Mouse (Mus musculus): Measurements from ENCODE around the gene B4gat1.

The B4gat1 gene

DNA sequence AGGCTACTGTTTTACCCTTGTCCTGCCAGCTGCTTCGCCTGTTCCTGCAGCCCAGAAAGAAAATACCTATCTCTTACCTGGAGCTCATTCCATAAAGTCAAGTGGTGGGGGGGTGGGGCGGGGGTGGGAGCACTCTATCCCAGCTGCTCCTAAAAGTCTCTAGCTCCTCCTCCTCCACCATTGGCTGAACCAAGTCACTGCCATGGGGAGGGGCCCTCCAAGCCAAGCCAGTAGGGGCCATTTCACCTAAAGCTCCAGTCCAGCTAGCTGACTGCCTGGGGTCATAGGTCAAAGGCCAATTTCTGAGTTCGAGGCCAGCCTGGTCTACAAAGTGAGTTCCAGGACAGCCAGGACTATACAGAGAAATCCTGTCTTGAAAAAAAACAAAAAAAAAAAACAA is 5.9 kb upstream of the B4gat1 start:
- no peak for DNase-seq (ENCODE audit: low spot score in 2 of 2)

DNA sequence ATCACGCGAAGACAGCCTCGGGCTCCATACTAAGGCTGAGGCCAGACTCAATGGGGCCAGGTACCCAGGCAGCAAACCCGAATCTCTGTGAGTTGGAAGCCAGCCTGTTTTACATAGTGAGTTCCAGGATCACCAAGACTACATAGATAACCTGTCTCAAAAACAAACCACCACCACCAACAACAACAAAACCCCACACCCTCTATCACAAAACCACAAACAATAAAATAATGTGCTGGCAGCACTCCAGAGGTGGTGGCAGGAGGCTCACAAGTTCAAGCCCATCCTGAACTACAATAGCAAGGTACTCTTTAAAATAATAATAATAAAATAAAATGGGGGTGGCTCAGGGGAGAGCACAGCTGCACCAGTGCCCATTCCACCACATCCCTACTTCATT is 2.0 kb upstream of the B4gat1 start:
- DNase-seq (ENCODE audit: low spot score in 2 of 2) = no peak

GRCm38 (mm10) chr19:5037678-5038571 is 701 bp upstream of the B4gat1 start:
- DNase-seq (ENCODE audit: low spot score in 2 of 2) = peak; percentile 85 to 88

DNA sequence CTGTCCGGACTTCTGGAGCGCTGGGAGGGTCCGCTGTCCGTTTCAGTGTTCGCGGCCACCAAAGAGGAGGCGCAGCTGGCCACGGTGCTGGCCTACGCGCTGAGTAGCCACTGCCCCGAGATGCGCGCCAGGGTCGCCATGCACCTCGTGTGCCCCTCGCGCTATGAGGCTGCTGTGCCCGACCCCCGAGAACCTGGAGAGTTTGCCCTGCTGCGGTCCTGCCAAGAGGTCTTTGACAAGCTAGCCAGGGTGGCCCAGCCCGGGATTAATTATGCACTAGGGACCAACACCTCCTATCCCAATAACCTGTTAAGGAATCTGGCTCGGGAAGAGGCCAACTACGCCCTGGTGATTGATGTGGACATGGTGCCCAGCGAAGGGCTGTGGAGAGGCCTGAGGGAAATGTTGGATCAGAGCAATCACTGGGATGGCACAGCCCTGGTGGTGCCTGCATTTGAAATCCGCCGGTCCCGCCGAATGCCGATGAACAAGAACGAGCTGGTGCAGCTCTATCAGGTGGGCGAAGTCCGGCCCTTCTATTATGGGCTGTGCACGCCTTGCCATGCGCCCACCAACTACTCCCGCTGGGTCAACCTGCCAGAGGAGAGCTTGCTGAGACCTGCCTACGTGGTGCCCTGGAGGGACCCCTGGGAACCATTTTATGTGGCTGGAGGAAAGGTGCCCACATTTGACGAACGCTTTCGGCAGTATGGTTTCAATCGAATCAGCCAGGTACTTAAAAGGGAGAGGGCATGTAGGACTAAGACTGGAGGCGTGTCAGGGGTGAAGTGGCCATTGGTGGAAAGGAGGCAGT is 882 bp downstream of the B4gat1 start:
- peak in 1 of 2 experiments; percentile 56 for DNase-seq (ENCODE audit: low spot score in 2 of 2)

- peak; percentile 95 to 96 for DNase-seq (ENCODE audit: low spot score in 2 of 2)
Measured at GRCm38 (mm10) chr19:5040862-5041523, 2.4 kb downstream of the B4gat1 start, which contains the start of gene Brms1. TSS of gene Brms1 (plus strand) at chr19:5041354.

GRCm38 (mm10) chr19:5041588-5041987 is 3.0 kb downstream of the B4gat1 start:
- no peak for DNase-seq (ENCODE audit: low spot score in 2 of 2)

DNA sequence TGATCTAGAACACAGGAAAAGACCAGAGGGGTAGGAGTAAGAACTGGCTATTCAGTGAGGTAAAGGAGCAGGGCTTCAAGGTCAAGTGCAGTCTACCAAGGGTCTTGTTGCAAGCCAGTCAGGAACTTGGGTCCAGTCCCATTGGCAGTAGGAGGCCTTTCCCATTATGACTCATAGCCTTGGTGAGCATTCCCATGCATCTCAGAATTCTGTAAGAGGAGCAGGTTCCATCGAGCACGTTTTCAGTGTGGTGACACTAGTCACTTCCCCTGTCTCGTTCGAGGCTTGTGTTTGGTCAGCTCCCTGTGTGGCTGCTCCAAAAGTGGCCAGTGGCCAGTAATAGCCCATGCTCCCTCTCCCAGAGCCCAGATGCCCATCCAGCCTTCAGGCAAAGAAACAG is 6.9 kb downstream of the B4gat1 start:
- DNase-seq (ENCODE audit: low spot score in 2 of 2) = no peak

- peak in 1 of 2 experiments; percentile 59 for DNase-seq (ENCODE audit: low spot score in 2 of 2)
Measured at GRCm38 (mm10) chr19:5048138-5049056, 9.8 kb downstream of the B4gat1 start.

GRCm38 (mm10) chr19:5049325-5049724 is 10.7 kb downstream of the B4gat1 start:
- DNase-seq (ENCODE audit: low spot score in 2 of 2) = peak in 1 of 2 experiments; percentile 36

- peak; percentile 73 to 89 for DNase-seq (ENCODE audit: low spot score in 2 of 2)
Measured at GRCm38 (mm10) chr19:5050047-5050905, 11.7 kb downstream of the B4gat1 start, which contains the start of gene Rin1. TSS of gene Rin1 (plus strand) at chr19:5050481.

- peak in 1 of 2 experiments; percentile 47 for DNase-seq (ENCODE audit: low spot score in 2 of 2)
Measured at GRCm38 (mm10) chr19:5051031-5051430, 12.4 kb downstream of the B4gat1 start.

- DNase-seq (ENCODE audit: low spot score in 2 of 2) = no peak
Measured at GRCm38 (mm10) chr19:5051515-5051914, 12.9 kb downstream of the B4gat1 start.

DNA sequence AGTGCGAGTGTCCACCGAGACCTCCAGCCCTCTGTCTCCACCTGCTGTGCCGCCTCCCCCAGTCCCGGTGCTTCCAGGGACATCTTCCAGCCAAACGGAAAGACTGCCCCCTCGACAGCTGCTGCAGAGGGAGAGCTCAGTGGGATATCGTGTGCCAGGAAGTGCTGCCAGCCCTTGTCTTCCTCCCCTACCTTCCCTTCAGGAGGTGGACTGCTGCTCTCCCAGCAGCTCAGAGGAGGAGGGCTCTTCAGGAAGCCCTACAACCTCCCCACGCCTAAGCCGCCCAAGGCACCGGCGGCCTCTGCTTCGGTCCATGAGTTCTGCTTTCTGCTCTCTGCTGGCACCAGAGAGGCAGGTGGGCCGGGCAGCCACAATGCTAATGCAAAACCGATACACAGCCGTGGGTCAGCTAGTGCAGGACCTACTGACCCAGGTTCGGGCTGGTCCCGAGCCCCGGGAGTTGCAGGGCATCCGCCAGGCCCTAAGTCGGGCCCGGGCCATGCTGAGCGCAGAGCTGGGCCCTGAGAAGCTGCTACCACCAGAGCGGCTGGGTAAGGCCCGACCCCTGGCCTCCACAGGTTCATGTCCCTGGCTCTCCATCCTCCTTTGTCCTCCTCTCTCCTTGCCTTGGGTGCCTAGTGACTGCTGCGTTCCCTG is 13.7 kb downstream of the B4gat1 start:
- DNase-seq (ENCODE audit: low spot score in 2 of 2) = peak in 1 of 2 experiments; percentile 44

GRCm38 (mm10) chr19:5052853-5053252 is 14.2 kb downstream of the B4gat1 start:
- no peak for DNase-seq (ENCODE audit: low spot score in 2 of 2)

DNA sequence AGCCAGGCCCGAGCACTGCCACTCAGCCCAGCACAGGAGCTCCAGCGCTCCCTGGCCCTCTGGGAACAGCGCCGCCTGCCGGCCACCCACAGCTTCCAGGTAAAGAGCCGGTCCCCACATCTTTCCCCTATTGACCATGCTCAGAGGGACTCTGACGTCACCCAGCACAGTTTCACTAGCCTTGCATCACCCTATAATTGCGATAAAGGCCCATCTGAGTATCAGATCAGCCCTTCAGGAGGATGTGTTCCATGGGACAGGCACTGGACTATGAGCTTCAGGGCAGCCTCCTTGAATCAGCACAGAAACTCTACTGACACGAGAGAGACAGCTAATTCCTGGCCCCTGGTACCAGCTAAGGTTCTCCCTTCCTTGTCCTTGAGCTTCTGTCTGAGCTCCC is 15.3 kb downstream of the B4gat1 start:
- DNase-seq (ENCODE audit: low spot score in 2 of 2) = peak in 1 of 2 experiments; percentile 48

DNA sequence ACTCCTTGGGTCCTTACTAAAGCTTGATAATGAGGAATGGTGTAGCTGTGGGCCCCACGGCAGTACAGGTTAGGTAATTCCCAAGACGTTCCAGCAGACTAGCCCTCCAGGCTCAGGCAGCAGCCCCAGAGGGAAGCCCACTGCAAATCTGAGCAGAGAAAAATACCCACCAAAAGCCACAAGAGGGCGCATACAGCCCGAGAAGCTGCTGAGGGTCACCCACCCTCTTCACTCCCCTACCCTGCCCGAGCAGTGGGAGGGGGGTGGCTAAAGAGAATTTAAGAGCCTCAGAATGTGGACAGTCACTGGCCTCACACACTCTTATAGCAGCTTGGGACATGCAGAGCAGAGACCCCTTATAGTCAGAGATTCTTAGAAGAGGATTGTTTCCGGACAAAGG is 17.6 kb downstream of the B4gat1 start:
- peak in 1 of 2 experiments; percentile 61 for DNase-seq (ENCODE audit: low spot score in 2 of 2)

GRCm38 (mm10) chr19:5057876-5058775 is 19.5 kb downstream of the B4gat1 start:
- no peak for DNase-seq (ENCODE audit: low spot score in 2 of 2)
